In the genomic region with DNA sequence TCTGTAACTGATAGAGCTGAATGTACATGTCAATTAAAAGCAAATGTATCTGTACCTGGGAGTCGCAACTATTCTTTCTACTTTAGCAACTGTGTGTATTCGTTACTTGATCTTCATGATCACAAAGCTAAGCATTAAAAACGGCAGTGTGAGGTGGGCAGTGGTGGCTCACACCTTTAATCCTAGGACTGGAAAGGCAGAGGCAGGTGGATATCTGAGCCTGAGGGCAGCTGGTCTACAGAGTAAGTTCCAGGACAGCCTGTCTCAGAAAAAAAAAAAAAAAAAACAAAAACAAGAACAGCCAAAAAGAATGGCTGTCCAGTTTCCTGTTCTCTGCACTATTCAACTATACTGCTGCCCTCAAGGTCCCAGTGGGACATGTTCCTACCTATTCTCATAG, we compare ENCODE assay signal across 23 mouse cellular contexts.
"Had no signal": no experiment of that assay in that cellular context is flagged by ENCODE, and none has a peak within 500 bp of the region (broad histone marks: within the 10 kb centered on the region; RNA-seq: fewer than 3 reads in every experiment).

No protein-coding gene starts in this region.

- H3K9me3 ChIP-seq: heart, embryonic 13.5 days; hindbrain, embryonic 10.5 days; hindbrain, embryonic 12.5 days; intestine, embryonic 15.5 days; limb, embryonic 10.5 days; limb, embryonic 12.5 days; liver, embryonic 13.5 days; liver, embryonic 15.5 days had no signal

- ATAC-seq: hindbrain, embryonic 16.5 days; inflammation-experienced regulatory T-cells, adult 6 months; intestine, embryonic 15.5 days; intestine, postnatal 0 days had no signal

- H3K4me1 ChIP-seq: heart, embryonic 13.5 days; hindbrain, embryonic 10.5 days; hindbrain, embryonic 12.5 days; intestine, embryonic 15.5 days; limb, embryonic 10.5 days; limb, embryonic 12.5 days; liver, embryonic 13.5 days; liver, embryonic 15.5 days had no signal

- DNase-seq: gastrocnemius, postnatal 25 days; heart, postnatal 4 days; kidney, adult 18-20 months; kidney, adult 8-10 months; kidney, postnatal 10 days; kidney, postnatal 25 days; kidney, postnatal 4 days; liver; liver, embryonic 13.5 days had no signal

- H3K9ac ChIP-seq: heart, embryonic 13.5 days; hindbrain, embryonic 12.5 days; hindbrain, embryonic 14.5 days; intestine, embryonic 15.5 days; limb, embryonic 12.5 days; liver, embryonic 13.5 days; liver, embryonic 15.5 days had no signal

- H3K27me3 ChIP-seq: heart, embryonic 13.5 days; hindbrain, embryonic 12.5 days; intestine, embryonic 15.5 days; limb, embryonic 12.5 days; liver, embryonic 13.5 days; liver, embryonic 15.5 days had no signal

- H3K36me3 ChIP-seq: hindbrain, embryonic 10.5 days; hindbrain, embryonic 12.5 days; intestine, embryonic 15.5 days; limb, embryonic 10.5 days; limb, embryonic 12.5 days; liver, embryonic 13.5 days; liver, embryonic 15.5 days had no signal

- H3K4me3 ChIP-seq: heart, embryonic 13.5 days; hindbrain, embryonic 10.5 days; hindbrain, embryonic 12.5 days; intestine, embryonic 15.5 days; layer of hippocampus, adult 2 months; left cerebral cortex, adult 2 months; limb, embryonic 10.5 days; limb, embryonic 12.5 days; liver, embryonic 13.5 days; liver, embryonic 15.5 days had no signal

- H3K4me2 ChIP-seq: heart, embryonic 13.5 days; hindbrain, embryonic 12.5 days; hindbrain, embryonic 14.5 days; intestine, embryonic 15.5 days; limb, embryonic 12.5 days; liver, embryonic 11.5 days; liver, embryonic 13.5 days; liver, embryonic 15.5 days had no signal

- H3K27ac ChIP-seq: heart, embryonic 13.5 days; hindbrain, embryonic 10.5 days; hindbrain, embryonic 12.5 days; hindbrain, embryonic 14.5 days; intestine, embryonic 15.5 days; layer of hippocampus, adult 2 months; left cerebral cortex, adult 2 months; limb, embryonic 10.5 days; limb, embryonic 12.5 days; liver, embryonic 13.5 days; liver, embryonic 15.5 days had no signal
